Mouse (Mus musculus) kidney, adult 9 months (tissue): ENCODE measurements at regions not wholly inside any gene's neighbourhood (a gene's known extent, or its start where the extent isn't known, plus 50 kb on each side); places are given as distances from the start of the nearest gene placed in this dataset.

Experiments used
- DNase-seq: peaks from one replicate; pipeline ENCODE4 v3.0.0; 2022

- DNase-seq = no peak
These were observed 205.4 kb downstream of the Gm9733 start for GRCm38 (mm10) chr3:15126736-15127135.

GRCm38 (mm10) chr3:15128370-15128769 lies 203.7 kb downstream of the Gm9733 start:
- DNase-seq = no peak

- DNase-seq = no peak
These were observed 203.1 kb downstream of the Gm9733 start for GRCm38 (mm10) chr3:15128960-15129359.

GRCm38 (mm10) chr3:15129729-15130369 lies 202.3 kb downstream of the Gm9733 start:
- DNase-seq = no peak

GRCm38 (mm10) chr3:15132136-15132535 lies 200.0 kb downstream of the Gm9733 start:
- DNase-seq = no peak

GRCm38 (mm10) chr3:15139550-15139949 lies 192.6 kb downstream of the Gm9733 start:
- no peak for DNase-seq

GRCm38 (mm10) chr3:15153710-15154109 lies 178.4 kb downstream of the Gm9733 start:
- no peak for DNase-seq

GRCm38 (mm10) chr3:15154153-15154552 lies 177.9 kb downstream of the Gm9733 start:
- peak; percentile 12 for DNase-seq

GRCm38 (mm10) chr3:15156681-15157080 lies 175.4 kb downstream of the Gm9733 start:
- no peak for DNase-seq

GRCm38 (mm10) chr3:15157842-15158241 lies 174.3 kb downstream of the Gm9733 start:
- no peak for DNase-seq

GRCm38 (mm10) chr3:15158926-15159325 lies 173.2 kb downstream of the Gm9733 start:
- DNase-seq = peak; percentile 26

GRCm38 (mm10) chr3:15159965-15160714 lies 172.0 kb downstream of the Gm9733 start:
- DNase-seq = peak; percentile 31

GRCm38 (mm10) chr3:15175811-15176210 lies 156.3 kb downstream of the Gm9733 start:
- no peak for DNase-seq

- no peak for DNase-seq
These were observed 152.9 kb downstream of the Gm9733 start for GRCm38 (mm10) chr3:15179079-15179812.

GRCm38 (mm10) chr3:15181111-15181510 lies 151.0 kb downstream of the Gm9733 start:
- DNase-seq = no peak

GRCm38 (mm10) chr3:15186731-15187130 lies 145.4 kb downstream of the Gm9733 start:
- DNase-seq = no peak

- DNase-seq = peak; percentile 78
These were observed 137.7 kb downstream of the Gm9733 start for GRCm38 (mm10) chr3:15194362-15194761.

GRCm38 (mm10) chr3:15196101-15196500 lies 136.0 kb downstream of the Gm9733 start:
- DNase-seq = peak; percentile 10

GRCm38 (mm10) chr3:15198086-15198485 lies 134.0 kb downstream of the Gm9733 start:
- DNase-seq = no peak

- no peak for DNase-seq
These were observed 131.8 kb downstream of the Gm9733 start for GRCm38 (mm10) chr3:15200309-15200708.

GRCm38 (mm10) chr3:15200990-15201389 lies 131.1 kb downstream of the Gm9733 start:
- DNase-seq = no peak

GRCm38 (mm10) chr3:15202760-15203159 lies 129.3 kb downstream of the Gm9733 start:
- DNase-seq = no peak
